In genomic region chr11:98788550-98789218, GRCm38 (mm10) we compare ENCODE assay signal across 8 mouse cellular contexts. TPM values are rescaled to one million over a fixed set of nuclear protein-coding genes. Genes with fewer than 3 reads are reported as not detected.
A peak's percentile ranks its signal among the peaks of the same experiment; 100 is the strongest.
DNase-seq lines count a peak whose midpoint lies in the region; ATAC-seq and TF ChIP-seq lines count a peak whose summit lies in the region.

No protein-coding gene starts in this region.

- WGBS in bone marrow, adult 2 months, result 2% methylated on average over 18 of the region's 18 CpGs
- 7% methylated on average over 18 of the region's 18 CpGs for WGBS in embryonic facial prominence, embryonic 15.5 days
- 11% methylated on average over 17 of the region's 18 CpGs for WGBS in liver, embryonic 12.5 days (ENCODE audit: insufficient replicate concordance)
- 8% methylated on average over 18 of the region's 18 CpGs for WGBS in stomach, embryonic 14.5 days

- peak overlapping the region; percentile 22; the same call in 1 of the 2 replicates for H3K27ac ChIP-seq in bone marrow, adult 2 months (ENCODE audit: control insufficient read depth, insufficient read depth, low read depth, low read length, poor library complexity)
- peak overlapping the region; percentile 89 for H3K27ac ChIP-seq in embryonic facial prominence, embryonic 15.5 days (replicated peaks)
- H3K27ac ChIP-seq in liver, embryonic 12.5 days, result peak overlapping the region; percentile 78
- peak overlapping the region; percentile 81; the same call in 1 of the 2 replicates for H3K27ac ChIP-seq in stomach, embryonic 14.5 days (ENCODE audit: low read length)

- ATAC-seq in embryonic facial prominence, embryonic 15.5 days (ENCODE audit: insufficient number of reproducible peaks, low FRiP score, low TSS enrichment, low read depth), result peak; percentile 85
- ATAC-seq in liver, embryonic 12.5 days, result peak; percentile 82
- ATAC-seq in stomach, embryonic 14.5 days (ENCODE audit: insufficient number of reproducible peaks, insufficient read depth, low FRiP score, low read depth), result peak; percentile 78

- H3K27me3 ChIP-seq in embryonic facial prominence, embryonic 15.5 days, result no peaks in the 10 kb centered on the region
- no peaks in the 10 kb centered on the region for H3K27me3 ChIP-seq in liver, embryonic 12.5 days (replicated peaks)
- no peaks in the 10 kb centered on the region for H3K27me3 ChIP-seq in myocyte (ENCODE audit: control insufficient read depth, insufficient read depth, insufficient read length)
- H3K27me3 ChIP-seq in stomach, embryonic 14.5 days (ENCODE audit: control insufficient read depth, insufficient read depth, low read length), result no peaks in the 10 kb centered on the region

- peak overlapping the region; percentile 91 for H3K4me2 ChIP-seq in embryonic facial prominence, embryonic 15.5 days (replicated peaks)
- H3K4me2 ChIP-seq in liver, embryonic 12.5 days, result peak overlapping the region; percentile 94
- H3K4me2 ChIP-seq in myocyte (ENCODE audit: low read depth), result peak overlapping the region; percentile 95
- peak overlapping the region; percentile 97 for H3K4me2 ChIP-seq in stomach, embryonic 14.5 days (replicated peaks; ENCODE audit: low read depth, low read length)

- no peaks in the 10 kb centered on the region for H3K79me2 ChIP-seq in myocyte (ENCODE audit: control insufficient read depth, insufficient read depth)

- H3K36me3 ChIP-seq in embryonic facial prominence, embryonic 15.5 days, result no peaks in the 10 kb centered on the region
- H3K36me3 ChIP-seq in liver, embryonic 12.5 days, result no peaks in the 10 kb centered on the region
- H3K36me3 ChIP-seq in myocyte (ENCODE audit: control insufficient read depth, insufficient read depth), result no peaks in the 10 kb centered on the region
- no peaks in the 10 kb centered on the region for H3K36me3 ChIP-seq in stomach, embryonic 14.5 days (ENCODE audit: control insufficient read depth, insufficient read depth, low read length)

- peak; percentile 86 for TF ChIP-seq CTCF in bone marrow, adult 2 months (IDR thresholded peaks at IDR 0.05; ENCODE audit: control insufficient read depth, insufficient read depth, low read length)

- H3K4me1 ChIP-seq in bone marrow, adult 2 months (ENCODE audit: control insufficient read depth, insufficient read depth, low read length), result peaks cover 3% of the 10 kb centered on the region; the same call in 1 of the 2 replicates
- peaks cover 45% of the 10 kb centered on the region for H3K4me1 ChIP-seq in embryonic facial prominence, embryonic 15.5 days
- H3K4me1 ChIP-seq in liver, embryonic 12.5 days, result peaks cover 90% of the 10 kb centered on the region
- H3K4me1 ChIP-seq in stomach, embryonic 14.5 days (ENCODE audit: control insufficient read depth, insufficient read depth, low read length), result peaks cover 43% of the 10 kb centered on the region

- TF ChIP-seq POLR2A in bone marrow, adult 2 months (IDR thresholded peaks at IDR 0.05; ENCODE audit: borderline replicate concordance, control insufficient read depth, low read depth, low read length), result no peak
- TF ChIP-seq POLR2A in myocyte (IDR thresholded peaks at IDR 0.05; ENCODE audit: insufficient read length, low read depth), result no peak

- 0 out of 2 replicates have a peak overlapping the region, but pooled peaks have one; percentile 24 for H3K9ac ChIP-seq in embryonic facial prominence, embryonic 15.5 days
- peak overlapping the region; percentile 78 for H3K9ac ChIP-seq in liver, embryonic 12.5 days
- H3K9ac ChIP-seq in stomach, embryonic 14.5 days (replicated peaks; ENCODE audit: low read depth, low read length), result peak overlapping the region; percentile 36

- no peak overlapping the region for H3K4me3 ChIP-seq in bone marrow, adult 2 months (replicated peaks; ENCODE audit: control insufficient read depth, low read depth, low read length)
- H3K4me3 ChIP-seq in embryonic facial prominence, embryonic 15.5 days (replicated peaks), result peak overlapping the region; percentile 54
- H3K4me3 ChIP-seq in liver, embryonic 12.5 days, result peak overlapping the region; percentile 66
- peak overlapping the region; percentile 35 for H3K4me3 ChIP-seq in myocyte
- H3K4me3 ChIP-seq in stomach, embryonic 14.5 days (ENCODE audit: low read depth, low read length), result peak overlapping the region; percentile 42

- H3ac ChIP-seq in myocyte (ENCODE audit: control insufficient read depth, insufficient read length), result no peak overlapping the region

- peak; percentile 94 for DNase-seq in CD4-positive, CD25-positive, alpha-beta regulatory T cell, adult 2 months (ENCODE audit: low read depth, low spot score)
- DNase-seq in heart, adult 9 months (ENCODE audit: low spot score in 2 of 2), result peak; percentile 96
- peak; percentile 96 for DNase-seq in kidney, adult 9 months

- no peaks in the 10 kb centered on the region for H3K9me3 ChIP-seq in embryonic facial prominence, embryonic 15.5 days (replicated peaks)
- H3K9me3 ChIP-seq in liver, embryonic 12.5 days (replicated peaks), result no peaks in the 10 kb centered on the region
- H3K9me3 ChIP-seq in stomach, embryonic 14.5 days (ENCODE audit: control insufficient read depth, low read depth, low read length), result no peaks in the 10 kb centered on the region

TF ChIP-seq in myocyte, 11 proteins besides CTCF, POLR2A, EP300 and RAD21:
- TF ChIP-seq USF1 (IDR thresholded peaks at IDR 0.05; ENCODE audit: low read depth) (peak; percentile 92), TCF12 (IDR thresholded peaks at IDR 0.05; ENCODE audit: insufficient read depth, poor library complexity, severe bottlenecking) (no peak), E2F4 (IDR thresholded peaks at IDR 0.05; ENCODE audit: insufficient read depth) (no peak), MYOD1 (IDR thresholded peaks at IDR 0.05; ENCODE audit: control insufficient read depth in 1 of 3, insufficient read length in 2 of 3, low read depth in 2 of 3) (no peak), POLR2AphosphoS2 (IDR thresholded peaks at IDR 0.05; ENCODE audit: insufficient read length, low read depth) (peak; percentile 35), MAX (IDR thresholded peaks at IDR 0.05; ENCODE audit: low read depth) (peak; percentile 95)

RNA-seq across cellular contexts. Expression of gene Msl1, which starts 6.6 kb away (rescaled TPM):
- polyA plus RNA-seq in bone marrow, adult 2 months (2011; ENCODE audit: insufficient read depth, insufficient read length, low replicate concordance, missing spikeins), result 46.7 and 69.9 TPM in 2 replicates
- polyA plus RNA-seq in embryonic facial prominence, embryonic 15.5 days (2015; fragmentation: Nextera tagmentation; extraction: Ambion mirVana), result 28.7 and 30.4 TPM in 2 replicates
- 11.5 and 11.7 TPM in 2 replicates for polyA plus RNA-seq in liver, embryonic 12.5 days (2016; fragmentation: Nextera tagmentation; extraction: Ambion mirVana)
- polyA plus RNA-seq in myocyte (2012; fragmentation: generic; extraction: Trizol), result 35.6 TPM
- 21.6 and 22.3 TPM in 2 replicates for polyA plus RNA-seq in stomach, embryonic 14.5 days (2014; fragmentation: Nextera tagmentation; extraction: Ambion mirVana)

RNA-seq across cellular contexts. Expression of gene Nr1d1, which starts 13.6 kb away (rescaled TPM):
- 2.4 and 4.8 TPM in 2 replicates for polyA plus RNA-seq in bone marrow, adult 2 months (2011; ENCODE audit: insufficient read depth, insufficient read length, low replicate concordance, missing spikeins)
- 1.7 and 1.8 TPM in 2 replicates for polyA plus RNA-seq in embryonic facial prominence, embryonic 15.5 days (2015; fragmentation: Nextera tagmentation; extraction: Ambion mirVana)
- polyA plus RNA-seq in liver, embryonic 12.5 days (2016; fragmentation: Nextera tagmentation; extraction: Ambion mirVana), result 1.3 and 1.4 TPM in 2 replicates
- polyA plus RNA-seq in myocyte (2012; fragmentation: generic; extraction: Trizol), result 49.1 TPM
- 1.7 and 2.3 TPM in 2 replicates for polyA plus RNA-seq in stomach, embryonic 14.5 days (2014; fragmentation: Nextera tagmentation; extraction: Ambion mirVana)

RNA-seq across cellular contexts. Expression of gene Casc3, which starts 16.0 kb away (rescaled TPM):
- polyA plus RNA-seq in bone marrow, adult 2 months (2011; ENCODE audit: insufficient read depth, insufficient read length, low replicate concordance, missing spikeins), result 29.3 and 38.5 TPM in 2 replicates
- 37.0 and 42.2 TPM in 2 replicates for polyA plus RNA-seq in embryonic facial prominence, embryonic 15.5 days (2015; fragmentation: Nextera tagmentation; extraction: Ambion mirVana)
- polyA plus RNA-seq in liver, embryonic 12.5 days (2016; fragmentation: Nextera tagmentation; extraction: Ambion mirVana), result 26.4 and 29.7 TPM in 2 replicates
- 22.1 TPM for polyA plus RNA-seq in myocyte (2012; fragmentation: generic; extraction: Trizol)
- 33.7 and 35.1 TPM in 2 replicates for polyA plus RNA-seq in stomach, embryonic 14.5 days (2014; fragmentation: Nextera tagmentation; extraction: Ambion mirVana)

RNA-seq across cellular contexts. Expression of gene Rapgefl1, which starts 47.9 kb away (rescaled TPM):
- 1.5 and 6.8 TPM in 2 replicates for polyA plus RNA-seq in bone marrow, adult 2 months (2011; ENCODE audit: insufficient read depth, insufficient read length, low replicate concordance, missing spikeins)
- polyA plus RNA-seq in embryonic facial prominence, embryonic 15.5 days (2015; fragmentation: Nextera tagmentation; extraction: Ambion mirVana), result 13.0 and 13.9 TPM in 2 replicates
- polyA plus RNA-seq in liver, embryonic 12.5 days (2016; fragmentation: Nextera tagmentation; extraction: Ambion mirVana), result 0.21 and 0.24 TPM in 2 replicates
- polyA plus RNA-seq in myocyte (2012; fragmentation: generic; extraction: Trizol), result 3.5 TPM
- polyA plus RNA-seq in stomach, embryonic 14.5 days (2014; fragmentation: Nextera tagmentation; extraction: Ambion mirVana), result 5.6 and 7.7 TPM in 2 replicates

RNA-seq across cellular contexts. Expression of gene Thra, which starts 48.2 kb away (rescaled TPM):
- polyA plus RNA-seq in bone marrow, adult 2 months (2011; ENCODE audit: insufficient read depth, insufficient read length, low replicate concordance, missing spikeins), result 27.5 and 35.4 TPM in 2 replicates
- polyA plus RNA-seq in embryonic facial prominence, embryonic 15.5 days (2015; fragmentation: Nextera tagmentation; extraction: Ambion mirVana), result 51.0 and 51.2 TPM in 2 replicates
- 13.0 and 13.3 TPM in 2 replicates for polyA plus RNA-seq in liver, embryonic 12.5 days (2016; fragmentation: Nextera tagmentation; extraction: Ambion mirVana)
- polyA plus RNA-seq in myocyte (2012; fragmentation: generic; extraction: Trizol), result 68.9 TPM
- 61.4 and 62.9 TPM in 2 replicates for polyA plus RNA-seq in stomach, embryonic 14.5 days (2014; fragmentation: Nextera tagmentation; extraction: Ambion mirVana)

Comparison
In these comparisons a context has a peak if more than half of its experiments do, and no peak if none do; other contexts are left out.
1. H3K27ac ChIP-seq: peak in every context shown above with its lines; median percentile 89 in embryonic facial prominence, embryonic 15.5 days; 81 in stomach, embryonic 14.5 days; 78 in liver, embryonic 12.5 days; 22 in bone marrow, adult 2 months.
2. H3K9ac ChIP-seq: peak in every context shown above with its lines; median percentile 78 in liver, embryonic 12.5 days; 36 in stomach, embryonic 14.5 days; 24 in embryonic facial prominence, embryonic 15.5 days.